Mouse (Mus musculus): Measurements from ENCODE around the gene Chd2.

The Chd2 gene

DNA sequence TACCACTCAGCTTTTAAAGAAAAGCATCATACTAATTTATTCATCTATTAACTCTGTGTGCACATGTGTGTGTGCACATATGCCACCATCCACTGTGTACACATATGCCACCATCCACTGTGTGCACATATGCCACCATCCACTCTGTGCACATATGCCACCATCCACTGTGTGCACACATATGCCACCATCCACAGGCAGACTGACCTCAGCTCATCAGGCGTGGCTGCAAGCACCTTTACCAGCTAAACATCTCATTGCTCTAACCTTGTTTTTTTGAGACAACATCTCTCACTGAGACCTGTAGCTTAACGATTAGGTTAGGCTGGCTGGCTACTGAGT lies 107.3 kb downstream of the Chd2 start:
- no peak for DNase-seq

DNA sequence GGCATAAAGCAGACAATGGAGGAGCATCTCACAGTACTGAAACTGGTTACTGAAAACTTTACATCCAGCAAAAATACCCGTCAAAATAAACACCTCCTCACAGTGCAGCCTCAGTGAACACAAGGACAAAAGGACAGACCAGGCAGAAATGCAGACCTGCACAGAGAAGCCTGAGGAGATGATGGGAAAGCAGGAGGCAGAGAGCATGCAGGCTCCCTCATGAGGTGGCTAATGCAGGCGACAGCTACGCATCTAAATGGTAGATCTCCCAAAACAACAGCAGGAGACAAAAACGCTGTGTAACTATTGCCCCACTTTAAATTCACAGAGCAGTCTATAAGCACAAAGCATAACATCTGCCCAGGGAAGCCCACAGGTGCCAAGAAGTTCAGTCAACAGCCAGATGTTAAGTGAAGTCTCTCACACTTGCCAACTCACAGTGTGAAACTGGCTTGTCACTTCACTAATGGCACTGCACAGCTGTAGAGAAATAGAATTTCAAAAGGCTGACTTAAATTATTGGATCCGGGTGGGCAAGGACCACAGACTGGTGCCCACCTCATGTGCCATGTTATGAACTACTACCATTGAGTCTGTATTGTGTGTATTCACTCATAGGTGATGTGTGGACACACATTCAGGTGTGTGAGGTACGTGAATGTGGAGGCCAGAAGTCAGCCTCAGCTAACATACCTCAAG lies 107.8 kb downstream of the Chd2 start:
- no peak for DNase-seq

- DNase-seq: no peak
Measured at GRCm38 (mm10) chr7:73428525-73428924, 113.1 kb downstream of the Chd2 start.

DNA sequence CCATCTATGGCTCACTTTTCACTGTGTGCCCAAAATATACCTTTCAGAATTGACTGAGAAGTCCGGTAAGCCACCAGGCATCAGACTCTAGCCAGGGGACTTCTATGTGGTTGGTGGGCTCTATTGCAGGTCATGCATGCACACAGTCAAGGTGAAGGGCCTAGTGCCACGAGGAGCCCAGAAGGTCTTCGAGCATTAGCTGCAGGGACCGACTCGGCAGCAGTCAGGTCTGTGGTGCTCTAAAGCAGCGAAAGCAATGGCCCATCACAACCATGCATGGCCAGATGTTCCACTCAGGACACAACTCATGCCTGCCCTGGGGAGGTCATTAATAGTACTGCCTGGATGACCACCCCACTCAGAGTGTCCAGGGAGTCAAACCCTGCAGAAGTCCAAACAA lies 113.8 kb downstream of the Chd2 start:
- DNase-seq: no peak

- DNase-seq: no peak
Measured at GRCm38 (mm10) chr7:73426752-73427386, 114.8 kb downstream of the Chd2 start.

DNA sequence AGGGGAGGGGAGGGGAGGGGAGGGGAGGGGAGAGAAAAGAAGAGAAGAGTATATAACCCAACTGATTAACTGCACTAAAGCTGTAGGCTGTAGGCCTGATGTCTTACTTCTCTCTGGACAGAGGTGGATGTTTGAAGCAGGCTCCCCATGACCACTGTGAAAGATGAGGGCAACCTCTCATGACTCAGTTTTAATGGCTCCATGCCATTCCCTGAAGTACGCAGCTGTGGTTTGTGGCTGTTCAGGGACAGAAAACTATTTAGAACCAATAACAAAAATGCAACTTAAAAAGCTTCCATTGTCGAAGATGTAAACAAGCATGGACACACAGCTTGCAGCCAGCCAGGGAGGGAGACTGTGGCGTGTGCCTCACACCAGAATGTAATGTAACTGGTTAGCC lies 115.4 kb downstream of the Chd2 start:
- DNase-seq: no peak

GRCm38 (mm10) chr7:73425451-73425850 lies 116.2 kb downstream of the Chd2 start:
- DNase-seq: no peak

DNA sequence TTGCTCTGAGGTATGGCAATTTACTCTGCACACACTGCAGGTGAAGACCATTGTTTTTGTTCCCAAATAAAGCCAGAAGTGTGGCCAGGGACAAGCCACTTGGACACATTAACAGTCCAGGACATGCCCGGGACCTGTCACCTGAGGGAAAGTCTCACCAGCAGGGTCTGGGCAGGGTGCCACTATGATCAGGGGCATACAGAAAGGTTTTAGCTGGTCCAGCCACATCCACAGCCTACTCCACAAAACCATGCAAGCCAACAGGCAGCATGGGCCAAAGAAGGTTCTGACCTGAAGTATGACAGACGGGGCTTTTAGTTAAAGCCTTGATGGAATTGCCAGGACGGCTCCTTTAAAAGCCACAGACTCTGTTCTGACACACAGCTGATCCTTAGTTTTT lies 116.9 kb downstream of the Chd2 start:
- no peak for DNase-seq

DNA sequence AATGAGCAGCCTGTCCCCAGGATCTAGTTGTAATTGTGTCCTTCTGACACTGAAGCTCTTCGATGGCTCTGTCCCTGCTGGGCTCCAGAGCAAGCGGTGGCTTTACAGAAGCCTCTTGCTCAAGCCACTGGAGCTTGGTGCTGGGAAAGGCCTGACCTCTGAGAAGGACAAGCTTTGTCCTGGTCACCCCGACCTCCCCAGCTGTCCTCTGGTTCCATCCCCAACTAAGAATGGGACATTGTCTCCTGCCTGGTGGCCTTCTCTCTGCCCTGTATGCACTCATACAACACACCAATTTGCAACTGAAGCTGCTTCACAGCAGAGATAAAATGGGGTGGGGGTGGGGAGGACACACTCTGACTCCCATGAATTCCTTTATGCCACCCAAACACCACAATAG lies 117.4 kb downstream of the Chd2 start:
- peak; percentile 65 for DNase-seq

GRCm38 (mm10) chr7:73423236-73423635 lies 118.4 kb downstream of the Chd2 start:
- no peak for DNase-seq

DNA sequence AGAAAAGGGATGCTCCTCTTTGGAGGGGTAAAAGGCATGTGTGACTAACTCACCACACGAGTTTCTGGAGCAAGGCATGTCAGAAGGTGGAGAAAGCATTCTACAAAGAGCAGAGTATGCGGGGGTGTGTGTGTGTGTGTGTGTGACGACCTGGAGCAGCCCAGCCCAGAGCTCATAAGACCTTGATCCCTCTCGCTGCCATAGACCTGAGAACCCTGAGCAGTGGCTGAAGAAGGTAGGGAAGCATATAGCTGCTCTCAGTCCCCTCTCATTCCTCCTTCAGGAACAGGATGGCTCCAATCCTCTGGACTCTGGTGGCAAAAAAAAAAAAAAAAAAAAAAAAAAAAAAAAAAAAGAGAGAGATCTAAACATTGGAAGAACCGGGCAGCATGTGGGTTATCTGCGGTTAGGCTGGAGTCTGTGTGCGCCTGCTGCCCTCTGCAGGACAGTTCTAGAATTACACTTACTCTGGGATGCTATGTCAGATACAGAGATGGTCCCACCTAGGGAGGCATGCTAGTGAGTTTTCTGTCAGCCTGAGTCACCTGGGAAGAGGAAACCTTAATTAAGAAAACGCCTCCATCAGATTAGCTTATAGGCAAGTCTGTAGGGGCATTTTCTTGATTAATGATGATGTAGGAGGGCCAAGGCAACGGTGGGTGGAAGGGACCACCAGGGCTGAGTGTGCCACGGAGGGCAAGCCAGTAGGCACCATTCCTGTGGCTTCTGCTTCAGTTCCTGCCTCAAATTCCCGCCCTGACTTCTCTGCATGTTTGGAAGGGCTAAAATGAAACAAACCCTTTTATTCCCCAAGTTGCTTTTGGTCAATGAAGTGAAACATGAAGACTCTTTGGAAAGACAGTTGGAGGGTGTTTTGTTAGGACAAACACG lies 119.2 kb downstream of the Chd2 start:
- peak; percentile 83 for DNase-seq

DNA sequence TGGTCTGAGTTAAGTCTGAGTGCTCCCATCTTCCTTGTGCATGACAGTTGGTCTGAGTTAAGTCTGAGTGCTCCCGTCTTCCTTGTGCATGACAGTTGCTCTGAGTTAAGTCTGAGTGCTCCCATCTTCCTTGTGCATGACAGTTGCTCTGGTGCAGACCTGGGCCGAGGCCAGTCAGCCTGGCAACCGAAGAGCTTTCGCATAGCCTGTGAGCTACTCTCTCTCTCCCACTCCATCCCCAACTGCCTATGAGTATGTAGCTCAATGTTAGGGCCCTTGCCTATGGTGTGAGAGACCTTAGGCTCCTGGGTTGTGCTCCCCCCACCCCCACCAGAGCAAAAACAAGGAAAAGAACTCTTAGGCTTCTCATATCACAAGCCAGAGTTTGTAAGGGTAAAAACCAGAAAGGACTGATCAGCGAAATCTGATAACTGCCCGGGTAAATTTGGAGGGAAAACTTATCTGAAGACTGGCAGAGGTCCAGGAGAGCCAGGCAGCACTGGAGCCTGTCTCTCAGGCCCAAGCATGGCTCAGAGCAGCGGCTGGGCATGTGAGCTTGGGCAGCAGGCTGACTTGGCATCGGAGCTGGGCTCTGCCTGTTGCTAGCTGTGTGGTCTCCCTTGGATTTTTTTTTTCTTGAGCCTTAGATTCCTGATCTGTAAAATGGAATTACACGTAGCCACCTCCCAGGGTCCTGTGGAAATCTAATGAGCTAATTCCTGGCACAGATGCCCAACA lies 120.2 kb downstream of the Chd2 start:
- no peak for DNase-seq

GRCm38 (mm10) chr7:73420827-73421226 lies 120.8 kb downstream of the Chd2 start:
- DNase-seq: no peak

GRCm38 (mm10) chr7:73419375-73419774 lies 122.3 kb downstream of the Chd2 start:
- DNase-seq: peak; percentile 46

DNA sequence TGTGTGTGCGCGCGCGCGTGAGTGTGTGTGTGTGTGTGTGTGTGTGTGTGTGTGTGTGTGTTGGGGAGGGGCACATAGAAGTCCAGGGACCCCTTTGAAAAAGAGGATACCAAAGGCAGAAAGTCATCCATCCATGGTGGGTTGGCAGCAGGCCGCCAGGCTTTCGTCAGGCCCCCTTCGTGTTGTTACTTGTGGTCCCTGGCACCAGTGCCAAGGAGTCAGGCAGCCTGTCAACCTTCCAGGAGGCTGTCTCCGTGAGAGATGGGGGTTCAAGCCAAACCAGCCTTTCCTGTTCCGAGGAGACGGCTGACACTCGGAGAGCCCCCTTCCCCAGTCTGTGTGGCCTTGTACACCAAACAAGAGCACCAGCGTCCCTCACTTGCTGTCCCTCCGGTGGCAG lies 127.4 kb downstream of the Chd2 start:
- DNase-seq: no peak

GRCm38 (mm10) chr7:73412419-73412818 lies 129.2 kb downstream of the Chd2 start:
- DNase-seq: no peak

DNA sequence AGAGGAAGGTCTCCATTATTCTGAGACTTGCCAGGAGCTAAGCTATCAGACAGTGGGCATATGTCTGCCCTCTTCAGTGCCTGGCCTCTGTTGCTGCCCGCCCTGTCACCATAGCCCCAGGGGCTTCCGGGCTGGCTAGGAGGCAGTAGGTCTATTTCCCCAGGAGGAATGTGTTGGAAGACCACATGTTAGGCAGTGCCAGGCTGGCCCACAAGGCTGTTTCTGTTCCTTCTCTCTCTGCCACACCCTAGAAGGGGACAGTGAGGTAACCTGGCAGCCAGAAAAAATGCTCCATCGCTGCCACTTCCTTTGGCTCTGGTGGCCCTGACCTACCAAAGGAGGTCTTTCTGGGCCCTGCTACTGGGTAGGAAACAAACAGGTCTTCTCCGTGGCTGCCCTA lies 129.6 kb downstream of the Chd2 start:
- no peak for DNase-seq

- no peak for DNase-seq
Measured at GRCm38 (mm10) chr7:73411523-73411922, 130.1 kb downstream of the Chd2 start.

DNA sequence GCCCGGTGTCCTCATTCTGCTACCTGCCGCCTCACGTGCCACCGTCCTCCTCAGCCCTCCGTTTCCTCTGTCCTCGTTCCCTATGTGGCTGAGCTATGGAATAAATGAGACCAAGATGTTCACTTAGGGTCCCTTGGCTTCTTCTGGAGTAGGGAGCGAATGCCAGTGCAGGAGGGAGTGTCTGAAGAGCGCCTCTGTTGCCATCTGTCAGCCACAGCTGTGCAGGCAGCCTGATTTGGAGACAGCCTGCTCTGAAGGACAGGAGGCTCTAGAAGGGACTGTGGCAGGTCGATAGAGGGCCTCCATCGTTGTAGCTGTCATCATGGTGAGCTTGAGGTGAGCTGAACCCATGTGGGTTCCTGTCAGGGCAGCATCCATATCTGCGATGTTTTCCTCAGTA lies 136.1 kb downstream of the Chd2 start:
- no peak for DNase-seq

DNA sequence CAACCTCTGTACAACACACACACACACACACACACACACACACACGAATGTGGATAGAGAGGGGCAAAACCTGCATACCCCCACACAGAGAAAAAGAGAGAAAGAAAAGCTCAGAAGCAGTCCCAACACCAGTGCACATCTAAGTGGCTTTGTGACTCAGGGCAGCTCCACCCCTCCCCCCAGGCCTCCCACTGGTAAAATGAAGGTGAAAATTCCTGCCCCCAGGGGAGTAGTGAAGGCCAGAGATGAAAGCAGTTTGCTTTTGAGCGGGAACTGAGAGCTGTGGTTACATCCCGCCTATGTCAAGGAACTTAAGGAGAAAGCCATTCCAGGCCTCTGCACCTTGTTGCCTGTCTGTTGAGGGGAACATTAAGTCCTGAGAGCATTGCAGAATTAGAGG lies 138.1 kb downstream of the Chd2 start:
- no peak for DNase-seq

DNA sequence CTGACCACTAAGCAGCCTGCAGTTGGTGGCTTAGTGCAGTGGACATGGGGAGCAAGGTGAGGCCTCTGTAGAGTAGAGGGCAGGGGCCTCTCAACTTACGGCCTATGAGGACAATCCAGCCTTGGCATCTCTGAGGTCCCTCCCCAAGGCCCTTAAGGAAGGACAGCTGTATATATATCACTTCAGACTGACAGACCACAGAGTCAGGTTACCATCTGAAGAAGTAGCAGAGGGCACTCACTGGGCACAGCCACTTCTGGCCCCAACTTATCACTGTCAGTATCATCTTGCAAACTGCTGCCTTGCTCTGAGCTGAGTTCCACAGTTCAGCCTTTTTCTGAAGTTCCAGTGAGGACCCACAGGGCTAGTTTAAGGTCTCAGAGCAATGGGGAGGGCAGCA lies 139.0 kb downstream of the Chd2 start:
- no peak for DNase-seq

GRCm38 (mm10) chr7:73402106-73402505 lies 139.5 kb downstream of the Chd2 start:
- DNase-seq: no peak
